Mouse (Mus musculus) cerebellum, adult 2 months (tissue): Measurements from ENCODE around the gene Gm17428. TPM values are rescaled to one million over a fixed set of nuclear protein-coding genes. Genes with fewer than 3 reads are reported as not detected.

Experiments used
- DNase-seq, 2 experiments: peaks; one replicate each; pipeline ENCODE4 v3.0.0; 2021
- H3K27ac ChIP-seq: fragments of 200-500 bp; 2 replicates; pipeline ENCODE4 v1.5.1; 2012; ENCODE audit warnings: low read length, control low read depth, inconsistent platforms; ENCODE audit not compliant: insufficient read depth
- H3K27me3 ChIP-seq: fragments of 200-500 bp; 2 replicates; pipeline ENCODE4 v1.6.1; 2012; ENCODE audit warnings: inconsistent platforms, mild to moderate bottlenecking, low read length, moderate library complexity; ENCODE audit not compliant: control insufficient read depth, insufficient read depth
- H3K4me1 ChIP-seq: fragments of 200-500 bp; 2 replicates; pipeline ENCODE4 v1.6.1; 2011; ENCODE audit warnings: low read length; ENCODE audit not compliant: control insufficient read depth, insufficient read depth
- H3K4me3 ChIP-seq: fragments of 200-500 bp; replicated peaks from 2 replicates; pipeline ENCODE3; 2011; ENCODE audit warnings: mild to moderate bottlenecking, low read depth, low read length, control low read depth; ENCODE audit not compliant: insufficient read depth
- CTCF ChIP-seq: fragments of 200-500 bp; IDR thresholded peaks from 2 replicates; pipeline ENCODE4 v1.5.1; 2011; ENCODE audit warnings: low read depth, mild to moderate bottlenecking, control low read depth, low read length, moderate library complexity, borderline replicate concordance; ENCODE audit not compliant: insufficient read depth
- POLR2A ChIP-seq: fragments of 200-500 bp; IDR thresholded peaks from 2 replicates; pipeline ENCODE4 v1.6.1; 2011; ENCODE audit warnings: low read length, control low read depth, borderline replicate concordance; ENCODE audit not compliant: insufficient read depth
- WGBS: fragments of 180-500 bp; shearing (Covaris S2); methylation state at CpG from one replicate; pipeline ENCODE4 v1.1.7; 2018; 5-methylcytosine and 5-hydroxymethylcytosine counted together
- polyA plus RNA-seq: library from polyadenylated mRNA; depleted of rRNA; stranded (reverse); fragments of >200 nt; gene quantifications from 2 replicates; pipeline ENCODE4 v1.2.3, GENCODE M21; 2012; rRNA removed

Gm17428 gene
- polyA plus RNA-seq, 1 experiment: not detected

- 79% methylated on average over 5 of the region's 5 CpGs for WGBS
- DNase-seq: peak in 1 of 2 experiments; percentile 22
- H3K4me1 ChIP-seq: peaks cover 24% of the 10 kb centered on the region; the same call in 1 of the 2 replicates
- no peak overlapping the region for H3K27ac ChIP-seq
- H3K27me3 ChIP-seq: no peaks in the 10 kb centered on the region
- TF ChIP-seq CTCF: no peak
- no peak for TF ChIP-seq POLR2A
- no peak overlapping the region for H3K4me3 ChIP-seq
Measured at GRCm38 (mm10) chr14:55025527-55025926, 48.8 kb downstream of the Gm17428 start.

Other genes starting within 250 kb of the Gm17428 start
- 37.1 and 41.6 TPM in 2 replicates for gene Slc7a8, start 195.0 kb upstream of the Gm17428 start, polyA plus RNA-seq
- not detected in 2 replicates for gene Rnf212b, start 162.8 kb upstream of the Gm17428 start, polyA plus RNA-seq
- 12.0 and 12.4 TPM in 2 replicates for gene Homez, start 106.0 kb upstream of the Gm17428 start, polyA plus RNA-seq
- gene Ppp1r3e, start 99.4 kb upstream of the Gm17428 start, polyA plus RNA-seq: 21.6 and 22.1 TPM in 2 replicates
- gene Bcl2l2, start 93.6 kb upstream of the Gm17428 start, polyA plus RNA-seq: 113 TPM in 2 replicates
- 0.34 TPM in 1 of 2 replicates, not detected in the other for gene Gm20521, start 93.5 kb upstream of the Gm17428 start, polyA plus RNA-seq
- gene Pabpn1, start 84.4 kb upstream of the Gm17428 start, polyA plus RNA-seq: 413 and 433 TPM in 2 replicates
- gene Slc22a17, start 63.8 kb upstream of the Gm17428 start, polyA plus RNA-seq: 687 and 690 TPM in 2 replicates
- 9.9 and 11.2 TPM in 2 replicates for gene Efs, start 50.8 kb upstream of the Gm17428 start, polyA plus RNA-seq
- 0.26 and 0.43 TPM in 2 replicates for gene Il25, start 44.2 kb upstream of the Gm17428 start, polyA plus RNA-seq
- 215 and 237 TPM in 2 replicates for gene Cmtm5, start 40.7 kb upstream of the Gm17428 start, polyA plus RNA-seq
- 0.10 TPM in 1 of 2 replicates, not detected in the other for gene Myh6, start 10.0 kb upstream of the Gm17428 start, polyA plus RNA-seq
- 4.4 and 6.9 TPM in 2 replicates for gene Myh7, start 17.7 kb downstream of the Gm17428 start, polyA plus RNA-seq
- 49.4 and 50.4 TPM in 2 replicates for gene Ngdn, start 38.5 kb downstream of the Gm17428 start, polyA plus RNA-seq
- gene Zfhx2, start 115.4 kb downstream of the Gm17428 start, polyA plus RNA-seq: 10.7 and 11.0 TPM in 2 replicates
- 12.8 and 13.8 TPM in 2 replicates for gene Thtpa, start 117.9 kb downstream of the Gm17428 start, polyA plus RNA-seq
- gene Ap1g2, start 129.7 kb downstream of the Gm17428 start, polyA plus RNA-seq: 18.6 and 19.1 TPM in 2 replicates
- 204 and 227 TPM in 2 replicates for gene Jph4, start 140.0 kb downstream of the Gm17428 start, polyA plus RNA-seq
- 1.2 and 1.4 TPM in 2 replicates for gene Dhrs2, start 245.1 kb downstream of the Gm17428 start, polyA plus RNA-seq